ENCODE assay signal across 22 mouse cellular contexts in the genomic region with DNA sequence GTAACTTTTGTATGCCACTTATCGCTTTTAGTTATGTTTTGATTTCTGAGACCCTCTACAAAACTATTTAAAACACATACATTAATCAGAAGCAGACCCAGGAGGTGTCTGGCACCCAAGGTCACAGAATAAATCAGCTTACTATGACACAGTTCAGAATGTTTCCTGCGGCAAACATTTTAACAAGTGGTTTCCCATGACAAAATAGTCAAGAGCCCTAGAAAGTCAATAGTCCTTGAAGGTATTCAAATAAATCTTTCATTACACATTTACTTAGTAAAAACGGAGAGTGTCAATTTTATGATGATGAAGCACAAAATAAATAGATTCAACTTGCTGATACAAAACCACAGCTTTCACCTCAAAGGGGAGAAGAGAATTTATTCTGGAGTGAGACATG.
"Had no signal": no experiment of that assay in that cellular context is flagged by ENCODE, and none has a peak within 500 bp of the region (broad histone marks: within the 10 kb centered on the region; RNA-seq: fewer than 3 reads in every experiment).

No protein-coding gene starts in this region.

- H3K9me3 ChIP-seq: kidney, embryonic 15.5 days; midbrain, embryonic 10.5 days; midbrain, embryonic 13.5 days; neural tube, embryonic 13.5 days; stomach, embryonic 15.5 days had no signal

- H3K27ac ChIP-seq: hindbrain, postnatal 0 days; kidney, embryonic 15.5 days; layer of hippocampus, adult 2 months; left cerebral cortex, adult 2 months; liver, embryonic 14.5 days; macrophage; midbrain, embryonic 10.5 days; midbrain, embryonic 13.5 days; neural tube, embryonic 13.5 days; stomach, embryonic 15.5 days had no signal

- H3K4me3 ChIP-seq: kidney, embryonic 15.5 days; layer of hippocampus, adult 2 months; left cerebral cortex, adult 2 months; midbrain, embryonic 10.5 days; midbrain, embryonic 13.5 days; myocyte; neural tube, embryonic 13.5 days; stomach, embryonic 15.5 days had no signal

- H3K27me3 ChIP-seq: kidney, embryonic 15.5 days; midbrain, embryonic 13.5 days; neural tube, embryonic 13.5 days; stomach, embryonic 15.5 days had no signal

- ATAC-seq: hindbrain, postnatal 0 days; inflammation-experienced regulatory T-cells, adult 6 months; intestine, embryonic 16.5 days; midbrain, embryonic 13.5 days; midbrain, embryonic 16.5 days had no signal

- DNase-seq: kidney, adult 18-20 months; kidney, postnatal 14 days; layer of hippocampus, postnatal 36 days; retina, postnatal 1 day; right cerebral cortex, postnatal 25 days; spleen, adult 18-20 months; thymus, postnatal 25 days had no signal

- H3K9ac ChIP-seq: kidney, embryonic 15.5 days; liver, embryonic 14.5 days; midbrain, embryonic 13.5 days; neural tube, embryonic 13.5 days; stomach, embryonic 15.5 days had no signal

- H3K4me1 ChIP-seq: kidney, embryonic 15.5 days; midbrain, embryonic 10.5 days; midbrain, embryonic 13.5 days; neural tube, embryonic 13.5 days; stomach, embryonic 15.5 days had no signal

- H3K4me2 ChIP-seq: kidney, embryonic 15.5 days; liver, embryonic 11.5 days; midbrain, embryonic 13.5 days; neural tube, embryonic 13.5 days; stomach, embryonic 15.5 days had no signal
